Mouse (Mus musculus) forebrain, embryonic 12.5 days (tissue): ENCODE measurements at regions not wholly inside any gene's neighbourhood (a gene's known extent, or its start where the extent isn't known, plus 50 kb on each side); places are given as distances from the start of the nearest gene placed in this dataset.

Experiments used
- ATAC-seq: fragments of 200-750 bp; cut with Nextera tagmentation; 2 replicates; pipeline ENCODE4 v1.8.0; 2017; ENCODE audit warnings: moderate TSS enrichment; ENCODE audit not compliant: low FRiP score
- H3K27ac ChIP-seq: fragments of 300-500 bp; sonication (generic); 2 replicates; pipeline ENCODE4 v1.5.1; 2016; ENCODE audit warnings: mild to moderate bottlenecking
- H3K27me3 ChIP-seq: fragments of 300-500 bp; sonication (generic); 2 replicates; pipeline ENCODE4 v1.6.1; 2016; ENCODE audit warnings: mild to moderate bottlenecking
- H3K36me3 ChIP-seq: fragments of 300-500 bp; sonication (generic); replicated peaks from 2 replicates; pipeline ENCODE4 v1.6.1; 2016; ENCODE audit warnings: mild to moderate bottlenecking
- H3K4me1 ChIP-seq: fragments of 300-500 bp; sonication (generic); 2 replicates; pipeline ENCODE4 v1.6.1; 2016
- H3K4me2 ChIP-seq: fragments of 300-500 bp; sonication (generic); 2 replicates; pipeline ENCODE4 v1.6.1; 2016; ENCODE audit warnings: mild to moderate bottlenecking, moderate library complexity
- H3K4me3 ChIP-seq: fragments of 300-500 bp; sonication (generic); replicated peaks from 2 replicates; pipeline ENCODE4 v1.5.1; 2016; ENCODE audit warnings: mild to moderate bottlenecking
- H3K9ac ChIP-seq: fragments of 300-500 bp; sonication (generic); 2 replicates; pipeline ENCODE4 v1.6.1; 2016; ENCODE audit warnings: mild to moderate bottlenecking
- H3K9me3 ChIP-seq: fragments of 300-500 bp; sonication (generic); 2 replicates; pipeline ENCODE4 v1.6.1; 2016
- WGBS: fragments of 180-500 bp; shearing (Covaris S2); methylation state at CpG from one replicate; pipeline ENCODE4 v1.1.7; 2016; 5-methylcytosine and 5-hydroxymethylcytosine counted together

DNA sequence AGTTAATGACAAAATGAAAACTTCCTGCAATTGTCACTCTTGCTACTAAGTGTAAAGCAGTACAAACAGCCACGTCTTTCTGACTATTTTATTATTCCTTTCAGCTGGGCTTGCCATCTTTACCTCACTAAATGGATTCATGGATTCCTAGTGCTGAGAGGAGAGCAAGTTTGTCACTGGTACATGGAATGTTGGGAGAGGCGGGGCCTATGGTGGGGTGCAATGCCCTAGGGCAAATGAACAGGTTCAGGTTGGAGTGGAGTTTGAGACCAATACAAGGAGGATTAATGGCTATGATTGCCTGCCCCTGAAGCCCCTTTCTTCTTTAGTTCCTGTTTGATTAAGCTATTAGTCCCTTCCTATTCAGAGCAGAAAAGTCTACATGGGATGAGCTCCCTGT, 232.9 kb upstream of the Lyplal1 start:
- Histone ChIP-seq H3K9ac (no peak overlapping the region), H3K27ac (no peak overlapping the region), H3K4me2 (no peak overlapping the region), H3K4me3 (no peak overlapping the region), H3K4me1 (no peaks in the 10 kb centered on the region), H3K9me3 (no peaks in the 10 kb centered on the region), H3K27me3 (no peaks in the 10 kb centered on the region), H3K36me3 (no peaks in the 10 kb centered on the region)
- WGBS: 84% methylated on average over 2 of the region's 2 CpGs
- ATAC-seq: no peak

DNA sequence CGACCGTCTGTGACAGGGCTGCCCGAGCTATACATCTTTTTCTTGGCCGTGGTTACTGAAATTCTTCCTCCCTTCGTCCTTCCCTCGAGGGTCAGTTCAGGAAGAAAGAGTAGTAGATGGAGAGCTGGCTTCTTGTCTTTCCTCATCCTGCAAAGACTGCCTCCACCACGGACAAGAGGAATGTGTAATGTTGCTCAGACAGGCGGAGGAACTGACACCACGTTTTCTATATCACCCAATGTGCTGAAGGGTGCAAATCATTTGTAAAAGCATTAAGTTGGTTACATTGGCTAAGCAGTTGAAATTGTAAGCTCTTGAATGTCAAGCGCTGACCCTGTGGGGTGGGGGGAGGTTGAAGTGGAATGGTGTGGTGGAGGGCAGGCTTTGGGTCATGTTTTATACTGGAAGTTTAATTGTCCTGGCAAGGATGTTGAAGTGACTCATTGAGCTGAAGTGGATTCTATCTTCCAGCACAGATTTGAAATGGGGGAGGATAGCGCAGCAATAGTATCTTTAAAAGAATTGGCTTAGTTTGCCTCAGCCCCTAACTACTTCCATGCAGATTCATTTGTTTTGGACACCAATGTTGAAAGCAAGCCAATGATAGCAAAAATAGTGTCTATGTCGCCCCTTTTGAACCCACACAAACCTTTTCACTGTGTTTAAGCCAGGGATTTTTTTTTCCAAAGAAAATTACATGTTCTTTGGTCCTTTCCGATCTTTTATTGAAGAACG, 230.5 kb upstream of the Lyplal1 start:
- Histone ChIP-seq H3K9me3 (no peaks in the 10 kb centered on the region), H3K9ac (no peak overlapping the region), H3K4me3 (no peak overlapping the region), H3K36me3 (no peaks in the 10 kb centered on the region), H3K27ac (no peak overlapping the region), H3K4me2 (no peak overlapping the region), H3K27me3 (no peaks in the 10 kb centered on the region), H3K4me1 (no peaks in the 10 kb centered on the region)
- WGBS: 82% methylated on average over 14 of the region's 14 CpGs
- ATAC-seq: no peak

DNA sequence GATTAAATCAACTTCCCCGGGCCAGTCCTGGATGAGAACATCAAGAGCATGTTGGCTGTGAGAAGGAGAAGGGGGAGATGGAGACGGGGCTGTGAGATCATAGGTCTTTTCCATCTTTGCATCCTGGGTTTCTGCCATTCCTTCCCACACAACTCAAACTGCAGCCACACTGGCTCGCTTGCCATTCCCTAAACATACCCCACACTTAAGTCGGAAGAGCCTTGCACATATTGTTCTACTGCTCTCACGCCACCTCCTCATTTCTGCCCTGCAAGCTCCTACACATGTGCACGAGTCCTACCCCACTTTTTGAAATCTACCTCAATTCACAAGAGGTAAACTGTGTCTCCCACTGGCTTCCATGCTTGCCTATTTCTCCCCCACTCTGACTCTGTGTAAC, 228.3 kb upstream of the Lyplal1 start:
- H3K4me2 ChIP-seq: no peak overlapping the region
- H3K9ac ChIP-seq: no peak overlapping the region
- no peak overlapping the region for H3K4me3 ChIP-seq
- no peak overlapping the region for H3K27ac ChIP-seq
- no peak for ATAC-seq
- no peaks in the 10 kb centered on the region for H3K27me3 ChIP-seq
- H3K36me3 ChIP-seq: no peaks in the 10 kb centered on the region
- H3K9me3 ChIP-seq: no peaks in the 10 kb centered on the region
- H3K4me1 ChIP-seq: no peaks in the 10 kb centered on the region
- WGBS: 85% methylated on average over 6 of the region's 6 CpGs

DNA sequence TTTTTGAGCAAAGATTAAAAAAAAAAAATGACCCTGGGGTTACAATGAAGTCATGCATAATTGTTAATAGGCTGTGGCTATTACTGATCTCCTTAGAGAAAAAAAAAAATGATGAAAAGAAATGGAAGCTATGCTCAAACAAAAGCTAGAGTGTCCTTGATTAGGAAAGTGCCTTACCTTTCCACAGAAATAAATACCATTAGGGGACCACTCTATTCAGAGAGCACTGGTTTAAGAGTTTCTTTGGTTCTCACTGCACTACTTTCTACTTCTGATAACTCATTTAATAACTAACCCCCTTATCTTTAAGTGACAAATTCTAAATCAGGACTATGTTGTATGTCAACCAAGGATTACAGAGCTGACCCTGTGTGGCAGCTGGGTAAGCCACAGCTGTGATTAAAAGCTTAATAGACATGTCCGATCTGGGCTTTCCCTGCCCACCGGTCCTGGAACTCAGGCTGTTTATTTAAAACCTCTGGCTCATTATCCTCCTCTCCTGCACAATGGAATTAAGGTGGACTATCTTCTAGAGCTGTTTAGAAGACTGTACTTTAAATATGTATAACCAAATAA, 225.9 kb upstream of the Lyplal1 start:
- no peaks in the 10 kb centered on the region for H3K27me3 ChIP-seq
- H3K4me1 ChIP-seq: no peaks in the 10 kb centered on the region
- H3K4me3 ChIP-seq: no peak overlapping the region
- H3K4me2 ChIP-seq: no peak overlapping the region
- no peak overlapping the region for H3K9ac ChIP-seq
- H3K9me3 ChIP-seq: no peaks in the 10 kb centered on the region
- no peaks in the 10 kb centered on the region for H3K36me3 ChIP-seq
- H3K27ac ChIP-seq: no peak overlapping the region
- 55% methylated on average over 2 of the region's 2 CpGs for WGBS
- ATAC-seq: no peak

DNA sequence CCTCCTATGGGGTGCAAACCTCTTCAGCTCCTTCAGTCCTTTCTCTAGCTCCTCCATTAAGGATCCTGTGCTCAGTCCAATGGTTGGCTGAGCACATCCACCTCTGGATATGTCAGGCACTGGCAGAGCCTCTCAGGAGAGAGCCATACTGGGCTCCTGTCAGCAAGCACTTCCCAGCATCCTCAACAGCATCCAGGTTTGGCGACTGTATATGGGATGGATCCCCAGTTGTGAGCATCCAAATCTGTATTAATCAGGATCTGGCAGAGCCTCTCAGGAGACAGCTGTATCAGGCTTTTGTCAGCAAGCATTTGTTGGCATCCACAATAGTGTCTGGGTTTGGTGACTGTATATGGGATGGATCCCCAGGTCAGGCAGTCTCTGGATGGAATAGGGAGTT, 225.3 kb upstream of the Lyplal1 start:
- no peak overlapping the region for H3K4me2 ChIP-seq
- WGBS: 86% methylated on average over 1 of the region's 1 CpGs
- no peak overlapping the region for H3K9ac ChIP-seq

DNA sequence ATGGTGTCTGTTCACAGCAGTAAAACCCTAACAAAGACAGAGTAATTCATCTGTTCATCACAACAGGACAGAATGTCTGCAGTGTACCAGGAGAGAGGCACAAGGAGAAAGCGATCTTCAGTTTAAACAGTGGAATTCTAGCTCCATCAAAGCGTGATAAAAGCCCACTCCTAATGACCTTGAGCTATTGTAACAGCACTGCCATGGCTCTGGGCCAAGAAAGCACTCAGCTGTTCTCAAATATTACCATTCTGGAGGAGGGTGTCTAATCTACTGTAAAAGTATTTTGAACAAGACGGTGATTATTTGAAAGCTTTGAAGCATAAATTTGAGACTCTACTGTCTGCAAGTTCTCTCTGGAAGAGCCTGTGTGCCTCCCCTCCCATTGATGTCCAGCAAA, 224.8 kb upstream of the Lyplal1 start:
- no peak for ATAC-seq
- WGBS: 68% methylated on average over 3 of the region's 3 CpGs
- Histone ChIP-seq H3K9ac (no peak overlapping the region), H3K27ac (no peak overlapping the region), H3K4me2 (no peak overlapping the region), H3K9me3 (no peaks in the 10 kb centered on the region), H3K4me3 (no peak overlapping the region), H3K27me3 (no peaks in the 10 kb centered on the region), H3K36me3 (no peaks in the 10 kb centered on the region), H3K4me1 (no peaks in the 10 kb centered on the region)

More for the DNA sequence above, 225.3 kb upstream of the Lyplal1 start:
- Histone ChIP-seq H3K9me3 (no peaks in the 10 kb centered on the region), H3K4me3 (no peak overlapping the region), H3K27me3 (no peaks in the 10 kb centered on the region), H3K27ac (no peak overlapping the region), H3K4me1 (no peaks in the 10 kb centered on the region), H3K36me3 (no peaks in the 10 kb centered on the region)
- no peak for ATAC-seq

DNA sequence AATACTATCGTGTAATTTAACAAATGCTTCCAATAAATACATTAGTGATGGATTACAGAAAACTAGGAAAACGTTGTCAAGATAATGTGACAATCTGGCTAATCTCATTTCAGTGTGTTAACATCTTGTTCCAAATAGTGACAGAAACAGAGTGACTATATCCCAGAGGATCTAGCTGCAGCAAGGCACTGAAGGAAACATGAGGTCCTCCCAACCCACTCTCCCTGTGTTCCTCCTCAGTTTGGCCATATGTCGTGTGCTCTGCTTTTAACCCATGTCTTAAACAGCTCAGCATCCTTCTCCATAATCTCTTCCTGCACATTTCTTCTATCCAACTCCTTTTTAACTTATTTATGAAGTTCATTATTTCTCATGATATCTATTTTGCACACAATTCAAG, 223.6 kb upstream of the Lyplal1 start:
- Histone ChIP-seq H3K36me3 (no peaks in the 10 kb centered on the region), H3K4me2 (no peak overlapping the region), H3K27ac (no peak overlapping the region), H3K9me3 (no peaks in the 10 kb centered on the region), H3K9ac (no peak overlapping the region), H3K4me1 (no peaks in the 10 kb centered on the region), H3K4me3 (no peak overlapping the region), H3K27me3 (no peaks in the 10 kb centered on the region)
- ATAC-seq: no peak
- WGBS: 86% methylated on average over 3 of the region's 3 CpGs

DNA sequence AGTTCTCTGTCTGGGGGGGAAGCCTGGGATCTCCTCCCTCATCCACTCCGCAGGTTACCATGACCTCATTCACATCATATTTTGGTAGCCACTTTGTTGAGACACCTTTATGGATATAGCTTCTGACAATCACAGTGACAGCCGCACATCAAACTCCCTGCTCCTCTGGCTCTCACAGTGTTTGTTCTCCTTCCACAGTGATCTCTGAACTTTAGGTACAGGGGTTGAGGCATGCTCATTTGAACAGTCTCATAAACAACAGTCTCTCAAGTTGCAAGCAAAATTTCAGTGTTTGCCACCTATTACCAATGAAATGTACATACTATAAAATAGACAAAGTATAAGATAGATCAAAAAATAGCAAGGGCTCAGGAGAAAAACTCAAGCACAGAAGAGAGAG, 200.2 kb upstream of the Lyplal1 start:
- Histone ChIP-seq H3K4me1 (no peaks in the 10 kb centered on the region), H3K4me2 (no peak overlapping the region), H3K9ac (no peak overlapping the region), H3K4me3 (no peak overlapping the region), H3K9me3 (no peaks in the 10 kb centered on the region), H3K27me3 (no peaks in the 10 kb centered on the region), H3K27ac (no peak overlapping the region), H3K36me3 (no peaks in the 10 kb centered on the region)
- no peak for ATAC-seq
- WGBS: 76% methylated on average over 2 of the region's 2 CpGs

DNA sequence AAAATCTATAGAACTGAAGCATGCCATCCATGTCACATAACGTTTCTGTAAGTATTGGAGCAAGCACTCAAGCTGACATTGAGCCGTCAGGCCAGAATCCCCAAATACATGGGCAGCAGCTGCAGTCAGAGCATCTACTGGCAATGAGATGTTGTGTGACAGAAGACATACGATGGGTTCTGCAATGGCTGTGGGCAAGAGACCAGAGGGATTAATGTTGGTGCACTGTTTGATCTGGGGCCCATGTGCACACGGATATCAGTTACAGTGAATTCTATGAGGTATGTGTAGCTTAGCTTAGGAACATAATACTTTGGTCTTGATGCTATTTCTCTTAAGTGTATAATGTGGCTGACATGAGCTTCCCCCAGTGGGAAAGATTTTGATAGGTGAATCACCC, 197.1 kb upstream of the Lyplal1 start:
- no peak for ATAC-seq
- no peak overlapping the region for H3K4me3 ChIP-seq
- H3K4me2 ChIP-seq: no peak overlapping the region
- H3K27me3 ChIP-seq: no peaks in the 10 kb centered on the region
- no peaks in the 10 kb centered on the region for H3K9me3 ChIP-seq
- H3K4me1 ChIP-seq: no peaks in the 10 kb centered on the region
- 81% methylated on average over 4 of the region's 4 CpGs for WGBS
- no peak overlapping the region for H3K27ac ChIP-seq
- no peak overlapping the region for H3K9ac ChIP-seq
- H3K36me3 ChIP-seq: no peaks in the 10 kb centered on the region

DNA sequence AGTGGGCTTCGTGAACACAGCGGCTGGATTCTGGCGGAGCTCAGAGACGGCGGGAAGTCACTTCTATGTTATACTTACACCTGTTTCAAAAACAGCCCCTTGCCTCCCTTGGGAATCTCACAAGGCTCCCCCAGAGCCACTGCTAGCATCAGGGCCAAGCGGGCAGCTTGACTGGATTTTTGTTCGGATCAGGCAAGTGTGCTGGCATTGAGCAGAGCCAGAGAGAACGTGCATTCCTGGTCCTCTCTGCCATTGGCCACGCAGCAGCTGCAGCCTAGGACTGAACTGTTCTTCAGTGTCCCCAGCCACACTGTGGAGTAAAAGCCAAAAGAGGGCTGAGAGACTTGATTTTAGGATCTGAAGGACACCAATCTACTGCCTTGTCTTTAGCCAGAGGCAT, 195.6 kb upstream of the Lyplal1 start:
- no peak overlapping the region for H3K4me3 ChIP-seq
- H3K4me1 ChIP-seq: no peaks in the 10 kb centered on the region
- WGBS: 89% methylated on average over 9 of the region's 9 CpGs
- no peaks in the 10 kb centered on the region for H3K9me3 ChIP-seq
- no peaks in the 10 kb centered on the region for H3K27me3 ChIP-seq
- ATAC-seq: no peak
- H3K27ac ChIP-seq: no peak overlapping the region
- H3K4me2 ChIP-seq: no peak overlapping the region
- no peaks in the 10 kb centered on the region for H3K36me3 ChIP-seq
- H3K9ac ChIP-seq: no peak overlapping the region

DNA sequence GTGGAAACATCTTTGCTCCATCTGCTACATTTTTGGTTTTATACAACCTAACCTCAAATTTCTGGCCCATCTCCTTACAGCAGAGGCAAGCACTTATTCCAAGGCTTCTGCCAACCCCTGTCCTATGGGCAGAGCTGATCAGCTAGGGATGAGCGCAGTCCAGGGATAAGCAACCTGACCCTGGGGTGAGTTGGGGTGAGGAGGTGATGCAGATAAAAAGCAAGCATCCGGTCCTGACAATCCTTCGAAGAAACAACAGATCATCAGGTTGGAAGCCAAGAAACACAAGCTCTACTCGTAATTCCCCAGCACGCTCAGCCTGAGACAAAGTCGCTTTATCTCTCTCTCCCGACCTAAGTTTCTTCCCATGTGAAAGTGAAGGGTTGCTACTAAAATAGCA, 194.9 kb upstream of the Lyplal1 start:
- Histone ChIP-seq H3K4me2 (no peak overlapping the region), H3K4me3 (no peak overlapping the region), H3K36me3 (no peaks in the 10 kb centered on the region), H3K27me3 (no peaks in the 10 kb centered on the region), H3K9ac (no peak overlapping the region), H3K9me3 (no peaks in the 10 kb centered on the region), H3K27ac (no peak overlapping the region), H3K4me1 (no peaks in the 10 kb centered on the region)
- WGBS: 89% methylated on average over 7 of the region's 7 CpGs
- no peak for ATAC-seq

DNA sequence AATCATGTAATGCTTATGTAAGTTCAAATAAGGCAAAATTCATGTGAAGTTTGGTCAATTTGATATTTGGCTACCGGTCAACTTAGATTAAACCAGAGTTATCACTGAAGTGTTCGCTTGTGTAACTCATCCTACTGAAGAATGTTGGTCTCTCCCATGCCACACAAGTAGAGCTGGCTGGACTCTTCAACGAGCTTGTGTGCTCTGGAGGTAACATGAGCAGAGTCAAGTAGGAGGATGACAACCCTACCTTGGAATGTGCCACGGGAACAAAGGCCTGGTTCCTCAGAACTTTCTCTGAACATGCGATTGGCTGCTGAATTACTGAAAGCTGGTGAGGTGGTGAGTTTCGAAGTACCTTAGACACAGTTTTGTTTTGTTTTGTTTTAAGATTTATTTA, 190.5 kb upstream of the Lyplal1 start:
- H3K36me3 ChIP-seq: no peaks in the 10 kb centered on the region
- H3K4me2 ChIP-seq: no peak overlapping the region
- H3K9me3 ChIP-seq: no peaks in the 10 kb centered on the region
- no peak for ATAC-seq
- no peak overlapping the region for H3K27ac ChIP-seq
- WGBS: 88% methylated on average over 6 of the region's 6 CpGs
- H3K27me3 ChIP-seq: no peaks in the 10 kb centered on the region
- H3K9ac ChIP-seq: no peak overlapping the region
- no peaks in the 10 kb centered on the region for H3K4me1 ChIP-seq
- no peak overlapping the region for H3K4me3 ChIP-seq

DNA sequence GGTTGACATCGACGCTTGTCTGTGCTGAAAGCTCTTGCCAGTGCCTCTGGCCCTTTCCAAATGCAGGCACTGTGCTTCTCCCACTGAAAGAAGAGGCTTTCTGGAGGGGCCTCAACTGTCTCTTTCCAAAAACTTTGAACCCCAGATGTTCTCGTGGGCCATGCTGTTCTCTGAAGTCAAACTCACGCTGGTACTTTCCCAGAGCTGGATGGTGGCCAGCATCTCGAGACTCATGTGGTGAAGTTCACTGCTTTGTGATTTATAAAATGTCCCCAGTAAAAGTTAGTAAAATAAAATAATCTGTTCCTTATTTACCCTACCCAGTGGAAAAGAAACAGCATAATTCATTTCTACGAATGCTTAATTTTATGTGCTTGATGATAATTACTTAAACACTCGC, 180.4 kb upstream of the Lyplal1 start:
- 90% methylated on average over 7 of the region's 7 CpGs for WGBS

More for the DNA sequence above, 180.4 kb upstream of the Lyplal1 start:
- H3K27me3 ChIP-seq: no peaks in the 10 kb centered on the region
- no peak overlapping the region for H3K4me3 ChIP-seq
- no peak overlapping the region for H3K4me2 ChIP-seq
- no peak overlapping the region for H3K9ac ChIP-seq
- no peak for ATAC-seq
- H3K27ac ChIP-seq: no peak overlapping the region
- no peaks in the 10 kb centered on the region for H3K36me3 ChIP-seq
- no peaks in the 10 kb centered on the region; the same call in 1 of the 2 replicates for H3K4me1 ChIP-seq
- no peaks in the 10 kb centered on the region for H3K9me3 ChIP-seq
